Mouse (Mus musculus) intestine, postnatal 0 days (tissue): Measurements from ENCODE around the gene Trpm7. TPM values are rescaled to one million over a fixed set of nuclear protein-coding genes. Genes with fewer than 3 reads are reported as not detected.

ENCODE experiments used
- ATAC-seq: fragments of 200-750 bp; cut with Nextera tagmentation; 2 replicates; pipeline ENCODE4 v1.8.0; 2017; ENCODE audit warnings: mild to moderate bottlenecking, moderate TSS enrichment, moderate library complexity
- H3K27ac ChIP-seq: fragments of 300-500 bp; sonication (generic); 2 replicates; pipeline ENCODE4 v1.5.1; 2014; ENCODE audit warnings: mild to moderate bottlenecking, low read depth, low read length, moderate library complexity
- H3K27me3 ChIP-seq: fragments of 300-500 bp; sonication (generic); replicated peaks from 2 replicates; pipeline ENCODE4 v1.6.1; 2014; ENCODE audit warnings: low read length, mixed read lengths; ENCODE audit not compliant: control insufficient read depth, insufficient read depth
- H3K36me3 ChIP-seq: fragments of 300-500 bp; sonication (generic); 2 replicates; pipeline ENCODE4 v1.6.1; 2014; ENCODE audit warnings: mild to moderate bottlenecking, moderate library complexity; ENCODE audit not compliant: control insufficient read depth, insufficient read depth
- H3K4me1 ChIP-seq: fragments of 300-500 bp; sonication (generic); replicated peaks from 2 replicates; pipeline ENCODE4 v1.6.1; 2014; ENCODE audit warnings: antibody characterized with exemption, low read length, mixed read lengths; ENCODE audit not compliant: control insufficient read depth, insufficient read depth
- H3K4me2 ChIP-seq: fragments of 300-500 bp; sonication (generic); replicated peaks from 2 replicates; pipeline ENCODE4 v1.6.1; 2014; ENCODE audit warnings: low read depth, mild to moderate bottlenecking, moderate library complexity
- H3K4me3 ChIP-seq: fragments of 300-500 bp; sonication (generic); 2 replicates; pipeline ENCODE4 v1.5.1; 2014; ENCODE audit warnings: low read depth, low read length
- H3K9ac ChIP-seq: fragments of 300-500 bp; sonication (generic); 2 replicates; pipeline ENCODE4 v1.6.1; 2014; ENCODE audit warnings: mild to moderate bottlenecking, low read depth, low read length
- H3K9me3 ChIP-seq: fragments of 300-500 bp; sonication (generic); 2 replicates; pipeline ENCODE4 v1.6.1; 2016; ENCODE audit warnings: mixed run types; ENCODE audit not compliant: control insufficient read depth
- CTCF ChIP-seq: sonication (generic); IDR thresholded peaks from 2 replicates; pipeline ENCODE4 v1.5.1; 2016; ENCODE audit warnings: low read depth, mild to moderate bottlenecking, control low read depth, antibody characterized with exemption, moderate library complexity
- WGBS: fragments of 180-500 bp; shearing (Covaris S2); extraction: QIAGEN DNeasy Blood & Tissue Kit; methylation state at CpG from one replicate; pipeline ENCODE4 v1.1.7; 2014; 5-methylcytosine and 5-hydroxymethylcytosine counted together
- polyA plus RNA-seq: library from polyadenylated mRNA; unstranded; fragments of >200 nt; fragmentation: Nextera tagmentation; extraction: Ambion mirVana; gene quantifications from 2 replicates; pipeline ENCODE4 v1.2.1, GENCODE M21; 2015

Trpm7 gene
- 34.6 and 35.3 TPM in 2 replicates for polyA plus RNA-seq

- Histone ChIP-seq H3K36me3 (no peaks in the 10 kb centered on the region), H3K4me2 (peak within 1 kb of the TSS; percentile 75), H3K4me1 (peaks cover 3% of the 10 kb centered on the region; the same call in 1 of the 2 replicates), H3K9me3 (no peaks in the 10 kb centered on the region), H3K27me3 (no peaks in the 10 kb centered on the region), H3K9ac (peak within 1 kb of the TSS; percentile 80), H3K27ac (peak within 1 kb of the TSS; percentile 96), H3K4me3 (peak within 1 kb of the TSS; percentile 77)
- peak; percentile 97 for ATAC-seq
- 1% methylated on average over 79 of the region's 81 CpGs for WGBS
- peak; percentile 15; the same call in 1 of the 2 replicates for TF ChIP-seq CTCF
Observed at GRCm38 (mm10) chr2:126875871-126876796, at the start of gene Trpm7. Gene Trpm7, minus strand, starts transcription at chr2:126876230.

- no peak for TF ChIP-seq CTCF
- H3K4me2 ChIP-seq, result no peak overlapping the region
- no peaks in the 10 kb centered on the region for H3K9me3 ChIP-seq
- no peaks in the 10 kb centered on the region for H3K27me3 ChIP-seq
- H3K4me3 ChIP-seq, result no peak overlapping the region
- no peak overlapping the region for H3K27ac ChIP-seq
- WGBS, result 80% methylated on average over 12 of the region's 12 CpGs
- no peaks in the 10 kb centered on the region for H3K4me1 ChIP-seq
- no peak overlapping the region for H3K9ac ChIP-seq
- ATAC-seq, result no peak
- peaks cover 75% of the 10 kb centered on the region for H3K36me3 ChIP-seq
Observed at GRCm38 (mm10) chr2:126920358-126921060, 44.5 kb upstream of the Trpm7 start.

- H3K9me3 ChIP-seq, result no peaks in the 10 kb centered on the region
- H3K4me2 ChIP-seq, result no peak overlapping the region
- no peaks in the 10 kb centered on the region for H3K4me1 ChIP-seq
- H3K4me3 ChIP-seq, result no peak overlapping the region
- no peak overlapping the region for H3K27ac ChIP-seq
- no peak overlapping the region for H3K9ac ChIP-seq
- H3K27me3 ChIP-seq, result no peaks in the 10 kb centered on the region
- no peak for TF ChIP-seq CTCF
- no peak for ATAC-seq
- 51% methylated on average over 1 of the region's 1 CpGs for WGBS
- H3K36me3 ChIP-seq, result peaks cover 73% of the 10 kb centered on the region
Observed at GRCm38 (mm10) chr2:126916236-126916635, 40.2 kb upstream of the Trpm7 start.

GRCm38 (mm10) chr2:126914096-126914495 lies 38.1 kb upstream of the Trpm7 start:
- 73% methylated on average over 4 of the region's 4 CpGs for WGBS
- H3K4me2 ChIP-seq, result no peak overlapping the region
- H3K27ac ChIP-seq, result no peak overlapping the region
- no peak overlapping the region for H3K4me3 ChIP-seq
- no peaks in the 10 kb centered on the region for H3K9me3 ChIP-seq
- no peak for ATAC-seq
- TF ChIP-seq CTCF, result no peak
- no peaks in the 10 kb centered on the region for H3K4me1 ChIP-seq
- peaks cover 55% of the 10 kb centered on the region for H3K36me3 ChIP-seq
- H3K9ac ChIP-seq, result no peak overlapping the region
- H3K27me3 ChIP-seq, result no peaks in the 10 kb centered on the region

GRCm38 (mm10) chr2:126904162-126904561 lies 28.1 kb upstream of the Trpm7 start:
- no peak for TF ChIP-seq CTCF
- H3K9ac ChIP-seq, result no peak overlapping the region
- H3K27me3 ChIP-seq, result no peaks in the 10 kb centered on the region
- WGBS, result 69% methylated on average over 3 of the region's 3 CpGs
- H3K4me1 ChIP-seq, result no peaks in the 10 kb centered on the region
- no peak overlapping the region for H3K4me2 ChIP-seq
- no peak overlapping the region for H3K27ac ChIP-seq
- H3K36me3 ChIP-seq, result peaks cover 56% of the 10 kb centered on the region
- H3K9me3 ChIP-seq, result no peaks in the 10 kb centered on the region
- ATAC-seq, result no peak
- no peak overlapping the region for H3K4me3 ChIP-seq

- no peak for ATAC-seq
Observed at GRCm38 (mm10) chr2:126897511-126897910, 21.5 kb upstream of the Trpm7 start.

More at GRCm38 (mm10) chr2:126897511-126897910, 21.5 kb upstream of the Trpm7 start:
- Histone ChIP-seq H3K4me2 (no peak overlapping the region), H3K9me3 (no peaks in the 10 kb centered on the region), H3K9ac (no peak overlapping the region), H3K27ac (no peak overlapping the region), H3K27me3 (no peaks in the 10 kb centered on the region), H3K4me3 (no peak overlapping the region), H3K4me1 (no peaks in the 10 kb centered on the region), H3K36me3 (peaks cover 41% of the 10 kb centered on the region)
- no peak for TF ChIP-seq CTCF
- WGBS, result 87% methylated on average over 9 of the region's 9 CpGs
